Mouse (Mus musculus) brain, embryonic 14.5 days (tissue): ENCODE results near the gene Rangap1.

Source experiments
- CTCF ChIP-seq: fragments of 200-500 bp; IDR thresholded peaks from 2 replicates; pipeline ENCODE4 v1.5.1; 2012; ENCODE audit warnings: inconsistent platforms, mild to moderate bottlenecking, moderate library complexity, borderline replicate concordance; ENCODE audit not compliant: insufficient read depth, insufficient read length; ENCODE audit errors: extremely low read depth
- POLR2A ChIP-seq: fragments of 200-500 bp; IDR thresholded peaks from 2 replicates; pipeline ENCODE4 v1.6.1; 2012; ENCODE audit warnings: mild to moderate bottlenecking, inconsistent platforms, borderline replicate concordance; ENCODE audit not compliant: poor library complexity, insufficient read depth, insufficient read length, severe bottlenecking; ENCODE audit errors: extremely low read depth

GRCm38 (mm10) chr15:81694891-81695290 is 50.4 kb downstream of the Rangap1 start:
- no peak for TF ChIP-seq CTCF
- no peak for TF ChIP-seq POLR2A
